Mouse (Mus musculus): ENCODE measurements around the gene 1700028P14Rik.
A peak's percentile ranks its signal among the peaks of the same experiment; 100 is the strongest.

DNA sequence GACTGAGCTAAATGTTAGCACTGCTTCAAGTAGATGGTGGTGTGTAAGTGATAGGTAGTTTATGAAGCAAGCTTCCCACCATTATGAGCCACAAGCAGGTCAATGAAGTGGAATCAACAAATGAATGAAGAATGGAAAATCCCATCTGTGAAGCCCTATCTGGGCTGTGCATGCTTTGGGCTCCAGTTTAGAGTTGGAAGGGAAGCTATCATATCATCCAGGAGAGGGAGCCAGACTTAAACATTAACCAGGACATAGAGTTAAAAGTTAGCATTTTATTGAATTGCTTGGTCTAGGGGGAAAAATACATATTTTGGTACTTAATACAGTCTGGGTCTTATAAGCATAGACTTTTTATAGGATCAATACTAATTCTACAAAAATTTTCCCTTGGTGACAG lies 107.0 kb downstream of the 1700028P14Rik start:
- TF ChIP-seq HCFC1 (IDR thresholded peaks at IDR 0.05; ENCODE audit: borderline replicate concordance, insufficient read depth, low read length) (no peak), ZC3H11A (IDR thresholded peaks at IDR 0.05; ENCODE audit: borderline replicate concordance, low read depth, low read length) (peak; percentile 11; the same call in 1 of the 2 replicates)
